Mouse (Mus musculus) adrenal gland (tissue): ENCODE measurements at regions not wholly inside any gene's neighbourhood (a gene's known extent, or its start where the extent isn't known, plus 50 kb on each side); places are given as distances from the start of the nearest gene placed in this dataset.

Experiments
- intact Hi-C: fragments of 180-260 bp; cut with DNase I; formaldehyde crosslinking; loops from one replicate; pipeline ENCODE4 v1.15.1; 2025

DNA sequence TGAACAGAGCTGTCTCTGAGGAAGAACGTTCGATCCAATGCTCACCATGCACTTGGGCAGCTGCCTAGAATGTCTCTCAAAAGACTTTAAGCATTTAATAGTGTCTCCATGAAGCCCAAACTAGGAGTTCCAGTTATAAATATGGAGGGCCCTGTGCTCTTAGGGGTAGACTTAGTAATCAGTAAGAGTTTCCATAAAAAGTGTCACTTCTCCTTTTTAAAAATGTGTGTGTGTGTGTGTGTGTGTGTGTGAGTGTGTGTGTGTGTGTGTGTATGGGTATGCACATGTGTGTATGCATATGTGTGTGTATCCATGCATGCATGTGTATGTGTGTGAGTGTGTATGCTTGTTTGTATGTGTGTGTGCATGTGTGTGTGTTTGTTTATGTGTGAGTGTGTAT lies 255.6 kb upstream of the Runx1 start:
- intact Hi-C loops, result no loop called here

DNA sequence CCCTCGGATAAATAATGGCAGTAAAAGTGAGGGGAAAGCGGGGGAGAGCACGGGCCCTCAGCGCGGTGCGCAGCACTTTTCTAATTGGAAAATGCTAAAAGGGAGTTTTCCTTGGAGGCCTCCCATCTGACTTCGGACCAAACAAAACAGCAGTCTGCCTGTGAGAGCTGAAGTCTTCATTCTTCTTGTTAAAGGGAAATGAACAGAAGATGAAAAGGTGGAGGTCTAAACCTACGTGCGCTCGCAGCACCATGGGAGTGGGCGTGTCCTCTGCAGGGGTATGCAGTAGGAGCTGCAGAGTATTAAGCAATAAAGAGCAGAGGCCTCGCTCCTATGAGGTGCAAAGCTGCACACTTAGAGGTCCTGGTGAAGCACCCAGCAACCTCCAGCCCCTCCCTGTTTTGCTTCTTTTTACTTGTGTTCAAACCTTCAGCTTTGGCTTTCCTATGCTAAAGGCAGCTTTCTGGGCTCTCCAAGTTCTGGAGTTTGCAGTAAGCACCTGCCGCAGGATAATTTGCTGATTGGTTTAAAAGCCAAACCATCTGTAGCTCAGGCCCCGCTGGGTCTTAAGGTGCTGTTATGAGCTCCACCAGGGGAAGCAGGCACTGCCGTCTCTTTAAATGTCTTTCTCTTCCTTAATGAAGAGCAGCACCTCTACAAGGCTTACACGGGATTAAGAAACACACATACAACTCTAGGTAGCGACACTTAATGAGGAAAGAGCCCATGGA lies 253.9 kb upstream of the Runx1 start:
- intact Hi-C loops, result no loop called here

DNA sequence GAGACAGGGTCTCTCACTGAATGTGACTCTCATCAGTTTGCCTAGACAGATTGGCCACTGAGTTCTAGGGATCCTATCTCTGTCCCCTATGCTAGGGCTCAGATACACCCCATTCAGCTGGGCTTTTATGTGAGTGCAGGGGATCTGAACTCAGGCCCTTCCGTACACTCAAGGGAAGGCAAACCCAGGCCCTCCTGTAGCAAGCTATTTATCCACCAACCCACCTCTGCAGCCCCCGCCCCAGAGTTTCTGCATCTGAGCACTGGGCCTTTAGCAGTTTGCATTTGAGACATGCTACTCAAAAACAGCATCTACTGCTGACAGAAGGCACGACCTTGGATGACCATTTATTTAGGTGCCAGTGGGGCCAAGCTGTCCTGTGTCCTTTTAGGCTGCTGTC lies 253.0 kb upstream of the Runx1 start:
- intact Hi-C loops, result no loop called here

GRCm38 (mm10) chr16:93075488-93075887 lies 249.5 kb upstream of the Runx1 start:
- intact Hi-C loops, result no loop called here

DNA sequence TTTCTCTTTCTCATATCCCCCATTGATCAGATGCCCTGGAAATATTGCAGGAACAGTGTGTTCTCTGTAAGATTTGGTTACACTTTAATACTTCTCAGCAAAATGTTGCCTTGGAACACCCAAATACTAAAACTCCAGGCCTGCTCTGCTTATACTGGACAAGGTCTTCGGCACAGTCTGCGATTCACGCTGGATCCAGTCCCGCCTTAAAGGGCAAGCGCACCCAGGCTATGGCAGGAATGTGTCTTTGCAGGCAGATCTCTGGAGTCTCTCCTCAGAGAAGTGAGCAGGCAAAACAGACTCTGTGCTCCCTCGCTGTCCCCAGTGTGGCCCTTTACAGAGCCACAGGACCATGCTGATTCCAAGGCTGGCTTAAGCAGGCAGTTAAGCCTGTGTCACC lies 246.2 kb upstream of the Runx1 start:
- intact Hi-C loops, result no loop called here

DNA sequence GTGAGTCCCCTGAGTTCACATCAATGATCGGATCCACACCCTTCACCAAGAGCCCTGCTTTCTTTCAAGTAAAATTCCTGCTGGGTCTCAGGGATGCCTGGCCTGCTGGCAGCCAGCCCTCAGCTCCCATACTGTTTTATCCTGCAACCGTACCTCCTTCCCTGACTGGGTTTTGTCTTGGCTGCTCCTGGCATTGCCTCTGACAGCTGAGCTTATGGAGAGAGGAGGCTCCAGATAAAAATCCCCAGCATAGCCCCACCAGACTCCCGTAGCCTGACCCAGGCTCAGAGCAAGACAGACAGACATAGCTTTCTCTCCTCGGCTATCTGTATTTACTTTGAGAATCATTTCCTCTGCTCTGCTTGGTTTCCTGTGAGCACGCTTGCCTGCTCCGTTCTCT lies 245.8 kb upstream of the Runx1 start:
- intact Hi-C loops, result no loop called here

- intact Hi-C loops, result no loop called here
Measured at GRCm38 (mm10) chr16:93066821-93067220, 240.9 kb upstream of the Runx1 start.

GRCm38 (mm10) chr16:93061475-93062179 lies 235.7 kb upstream of the Runx1 start:
- intact Hi-C loops, result no loop called here

DNA sequence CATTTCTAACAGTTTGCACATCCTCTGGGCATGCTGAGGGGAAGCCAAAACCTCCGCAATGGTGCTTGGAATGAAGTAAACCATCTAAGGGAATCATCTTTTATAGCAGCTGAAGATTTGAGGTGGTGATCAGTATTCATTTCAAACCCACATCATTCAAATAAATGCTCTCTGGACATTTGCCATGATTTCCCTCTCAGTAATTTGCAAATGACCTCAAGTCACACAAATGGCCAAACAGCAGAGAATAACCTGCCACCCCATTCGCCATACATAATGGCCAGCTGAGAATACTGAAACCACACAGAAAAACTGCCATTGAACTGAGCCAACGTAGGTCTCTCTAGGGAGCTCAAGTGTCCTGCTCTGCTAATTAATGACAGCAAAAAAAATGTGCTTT lies 230.3 kb upstream of the Runx1 start:
- intact Hi-C loops, result no loop called here

DNA sequence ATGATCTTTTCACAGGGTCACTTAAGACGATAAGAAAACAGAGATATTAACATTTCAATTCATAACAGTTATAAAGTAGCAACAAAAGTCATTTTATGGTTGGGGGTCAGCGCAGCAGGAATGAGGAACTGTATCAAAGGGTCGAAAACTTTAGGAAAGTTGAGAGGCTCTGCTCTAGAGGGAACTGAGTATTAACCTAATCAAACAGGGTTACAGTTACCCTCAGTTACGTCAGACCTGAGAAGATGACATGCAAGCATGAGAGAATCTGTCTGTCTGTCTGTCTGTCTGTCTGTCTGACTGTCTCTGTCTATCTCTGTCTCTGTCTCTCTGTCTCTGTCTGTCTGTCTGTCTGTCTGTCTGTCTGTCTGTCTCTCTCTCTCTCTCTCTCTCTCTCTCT lies 229.6 kb upstream of the Runx1 start:
- intact Hi-C loops, result no loop called here

GRCm38 (mm10) chr16:93051233-93051632 lies 225.3 kb upstream of the Runx1 start:
- intact Hi-C loops, result no loop called here

DNA sequence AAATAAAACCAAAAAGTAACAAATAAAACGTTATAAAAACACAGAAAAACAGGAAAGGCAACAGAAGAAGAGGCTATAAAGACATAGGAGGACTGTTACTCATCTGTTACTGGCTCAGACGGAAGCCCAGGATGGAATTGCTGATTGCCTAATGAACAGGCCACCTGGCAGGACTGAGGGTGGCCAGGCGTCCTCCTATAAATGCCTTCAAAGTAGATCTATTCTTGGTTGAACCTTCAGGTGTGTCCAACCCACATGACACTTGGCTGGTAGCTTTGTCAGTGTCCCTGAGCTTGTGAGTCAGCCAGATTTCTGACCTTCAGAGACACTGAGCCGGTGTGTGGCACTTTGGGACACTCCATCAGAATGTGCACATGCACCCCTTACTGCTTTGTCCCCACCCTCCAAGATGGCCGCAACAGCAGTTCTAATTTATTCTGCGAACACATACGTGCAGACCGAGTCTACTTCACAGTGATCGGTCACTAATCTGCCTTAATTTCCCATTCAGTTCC lies 222.5 kb upstream of the Runx1 start:
- intact Hi-C loops, result no loop called here

DNA sequence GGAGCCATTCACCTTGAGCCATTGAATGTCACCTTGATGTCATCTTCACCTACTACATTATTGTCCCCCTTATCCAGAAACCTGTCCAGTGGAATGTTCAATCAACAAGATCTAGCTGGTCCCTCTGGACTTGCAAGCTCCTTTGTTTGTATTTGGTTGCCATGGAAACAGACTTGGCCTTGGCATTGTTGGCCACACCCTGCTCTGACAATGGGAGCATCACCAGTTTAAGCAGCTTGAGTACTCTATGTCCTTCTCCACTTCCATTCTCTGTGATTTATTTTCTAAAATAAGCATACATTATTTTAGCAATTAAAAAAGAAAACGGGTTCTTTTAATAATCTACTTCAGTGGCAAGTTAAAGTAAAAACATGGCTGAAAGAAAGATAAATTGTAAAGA lies 221.6 kb upstream of the Runx1 start:
- intact Hi-C loops, result no loop called here

DNA sequence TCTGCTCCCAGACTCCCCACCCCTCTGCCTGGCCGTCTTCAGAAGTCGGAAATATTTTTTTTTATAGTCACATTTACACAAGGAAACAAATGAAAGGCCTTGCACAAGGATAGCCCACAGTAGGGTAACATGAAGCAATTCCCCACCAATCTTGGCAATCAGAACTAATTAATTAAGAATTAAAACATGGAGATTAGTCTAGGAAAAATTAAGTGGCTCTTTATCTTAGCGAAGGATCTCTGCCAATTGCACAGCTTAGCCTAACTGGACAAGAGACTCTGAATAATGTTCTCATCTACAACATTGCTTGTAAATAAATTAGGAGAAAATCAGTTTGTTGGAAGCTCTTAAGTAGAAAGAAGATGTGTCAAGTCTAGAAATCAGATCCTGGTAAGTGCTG lies 220.3 kb upstream of the Runx1 start:
- intact Hi-C loops, result no loop called here

GRCm38 (mm10) chr16:93043355-93043754 lies 217.4 kb upstream of the Runx1 start:
- intact Hi-C loops, result no loop called here

DNA sequence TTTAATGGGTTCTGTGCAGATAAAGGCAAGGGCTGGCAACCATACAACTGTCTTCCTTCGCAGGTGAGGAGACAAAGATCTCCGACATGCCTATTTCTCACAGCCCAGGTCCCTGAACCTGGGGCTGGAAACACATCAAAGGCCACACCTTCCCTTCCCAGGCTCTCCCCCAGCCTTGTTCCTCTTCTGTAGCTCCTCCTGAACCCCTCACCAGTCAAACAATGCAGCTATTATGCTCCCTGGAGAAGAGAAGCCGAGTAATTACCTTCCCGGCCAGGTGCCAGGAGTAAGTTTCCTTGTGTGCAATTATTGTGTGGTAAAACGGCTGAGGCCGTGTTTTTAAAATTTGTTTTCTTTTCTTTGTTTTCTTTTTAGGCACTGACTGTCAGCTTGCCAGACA lies 217.0 kb upstream of the Runx1 start:
- intact Hi-C loops, result no loop called here

- intact Hi-C loops, result no loop called here
Measured at GRCm38 (mm10) chr16:93042491-93042890, 216.5 kb upstream of the Runx1 start.

DNA sequence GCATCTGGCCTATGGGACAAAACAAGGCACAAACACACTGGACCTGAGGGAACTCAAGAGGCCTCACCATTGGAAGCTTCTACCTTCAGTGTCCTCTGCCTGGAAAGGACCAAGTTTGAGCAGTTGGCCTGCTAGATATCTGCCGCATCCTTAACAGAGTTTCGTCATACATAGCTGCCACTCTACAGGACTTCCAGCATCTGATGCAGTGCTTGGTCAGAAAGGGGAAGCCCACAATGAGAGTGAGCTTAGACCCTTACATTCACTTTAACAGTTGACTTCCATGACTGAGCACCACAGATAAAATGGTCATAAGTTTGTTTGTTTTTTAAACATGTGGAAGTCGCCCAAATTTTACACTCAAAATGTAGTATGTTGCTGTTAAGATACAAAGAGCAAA lies 215.9 kb upstream of the Runx1 start:
- intact Hi-C loops, result no loop called here

DNA sequence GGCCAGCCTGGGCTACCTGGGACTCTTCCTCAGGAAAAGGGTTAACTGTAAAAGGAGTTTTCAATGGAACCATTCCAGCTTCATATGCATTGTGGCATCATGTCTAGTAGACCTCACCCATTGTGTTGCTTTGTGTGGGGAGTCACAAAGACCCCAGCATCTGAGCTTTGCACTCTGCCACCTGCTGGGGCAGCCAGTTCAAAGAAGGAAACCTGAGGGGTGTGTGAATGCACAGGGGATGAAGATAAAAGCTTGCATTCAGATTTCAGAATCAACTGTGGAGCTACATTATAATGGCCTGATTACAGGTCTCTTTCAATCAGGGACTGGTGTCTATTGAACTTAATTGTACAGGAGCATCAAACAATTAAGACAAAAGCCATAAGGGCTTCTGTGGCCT lies 215.4 kb upstream of the Runx1 start:
- intact Hi-C loops, result no loop called here

DNA sequence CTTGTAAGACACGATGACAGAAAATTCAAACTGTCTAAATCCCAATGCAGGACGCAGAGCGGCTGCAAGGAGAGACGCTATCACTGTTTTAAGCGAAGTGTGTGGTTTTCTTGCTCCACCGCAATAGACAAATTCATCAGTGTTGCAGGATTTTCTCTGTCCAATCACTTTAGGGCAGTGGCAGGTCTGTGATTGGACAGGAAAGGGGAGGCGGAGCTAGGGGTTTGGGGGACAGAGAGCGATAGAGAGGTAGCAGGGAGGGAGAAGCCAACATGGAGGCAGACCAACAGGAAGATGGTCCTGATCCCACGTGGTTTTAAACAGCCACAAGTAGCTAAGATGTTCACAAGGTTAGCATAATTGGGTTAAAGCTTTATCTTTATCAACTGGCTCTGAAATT lies 209.7 kb upstream of the Runx1 start:
- intact Hi-C loops, result no loop called here

DNA sequence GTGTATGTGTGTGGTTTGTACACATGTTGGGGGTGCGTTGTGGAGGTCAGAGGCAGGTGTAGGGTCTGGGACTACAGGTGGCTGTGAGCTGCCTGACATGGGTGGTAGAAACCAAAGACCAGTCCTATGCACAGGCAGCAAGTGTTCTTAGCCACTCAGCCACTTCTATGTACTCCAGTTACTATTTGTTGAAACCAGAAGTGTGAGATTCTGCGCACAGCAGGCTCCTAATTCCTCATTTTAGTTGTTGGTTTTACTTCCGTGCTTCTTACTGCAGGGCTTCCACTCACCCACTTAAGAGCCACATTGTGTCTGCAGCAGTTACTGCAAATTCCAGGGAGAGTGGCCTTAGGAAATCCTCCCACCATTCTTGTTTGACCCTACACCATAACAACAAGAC lies 208.0 kb upstream of the Runx1 start:
- intact Hi-C loops, result no loop called here

GRCm38 (mm10) chr16:93031624-93032023 lies 205.7 kb upstream of the Runx1 start:
- intact Hi-C loops, result no loop called here

DNA sequence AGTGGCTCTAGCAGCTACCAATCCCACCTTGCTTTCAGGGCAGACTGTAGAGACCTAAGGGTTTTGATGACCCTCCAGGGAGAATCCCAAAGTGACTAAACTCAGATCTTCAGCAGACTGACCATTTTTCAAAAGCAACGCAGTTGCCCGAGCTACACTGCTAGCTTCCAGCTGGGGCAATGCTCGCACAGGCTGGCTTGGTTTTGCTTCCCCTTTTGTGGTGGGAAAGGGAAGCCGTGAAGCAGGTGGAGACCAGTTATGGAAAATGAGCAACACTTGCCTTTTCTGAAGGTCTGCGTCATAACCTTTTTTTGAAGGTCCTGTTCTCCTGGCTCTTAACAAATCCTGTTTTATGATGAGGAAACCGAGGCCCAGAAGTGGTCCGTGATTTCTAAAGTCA lies 202.7 kb upstream of the Runx1 start:
- intact Hi-C loops, result no loop called here
